Mouse (Mus musculus): Measurements from ENCODE around the gene Prkcq.

Gene Prkcq

GRCm38 (mm10) chr2:11186586-11186985, 14.7 kb downstream of the Prkcq start:
- no peak for DNase-seq (ENCODE audit: low spot score)

GRCm38 (mm10) chr2:11187166-11187565, 15.3 kb downstream of the Prkcq start:
- DNase-seq (ENCODE audit: low spot score) = no peak

GRCm38 (mm10) chr2:11188279-11188678, 16.4 kb downstream of the Prkcq start:
- no peak for DNase-seq (ENCODE audit: low spot score)

- DNase-seq (ENCODE audit: low spot score) = no peak
Observed at GRCm38 (mm10) chr2:11189150-11189767, 17.4 kb downstream of the Prkcq start.

GRCm38 (mm10) chr2:11192281-11193098, 20.6 kb downstream of the Prkcq start:
- DNase-seq (ENCODE audit: low spot score) = no peak

- no peak for DNase-seq (ENCODE audit: low spot score)
Observed at GRCm38 (mm10) chr2:11193099-11193618, 21.3 kb downstream of the Prkcq start.

- DNase-seq (ENCODE audit: low spot score) = no peak
Observed at GRCm38 (mm10) chr2:11194732-11195340, 22.9 kb downstream of the Prkcq start.

GRCm38 (mm10) chr2:11196071-11196470, 24.2 kb downstream of the Prkcq start:
- no peak for DNase-seq (ENCODE audit: low spot score)

GRCm38 (mm10) chr2:11196952-11197559, 25.1 kb downstream of the Prkcq start:
- no peak for DNase-seq (ENCODE audit: low spot score)

GRCm38 (mm10) chr2:11199624-11200023, 27.7 kb downstream of the Prkcq start:
- no peak for DNase-seq (ENCODE audit: low spot score)

GRCm38 (mm10) chr2:11202841-11203240, 30.9 kb downstream of the Prkcq start:
- no peak for DNase-seq (ENCODE audit: low spot score)

- no peak for DNase-seq (ENCODE audit: low spot score)
Observed at GRCm38 (mm10) chr2:11203261-11203660, 31.4 kb downstream of the Prkcq start.

- DNase-seq (ENCODE audit: low spot score) = no peak
Observed at GRCm38 (mm10) chr2:11204232-11204631, 32.3 kb downstream of the Prkcq start.

GRCm38 (mm10) chr2:11204961-11205360, 33.1 kb downstream of the Prkcq start:
- DNase-seq (ENCODE audit: low spot score) = no peak

- DNase-seq (ENCODE audit: low spot score) = no peak
Observed at GRCm38 (mm10) chr2:11205720-11206119, 33.8 kb downstream of the Prkcq start.

- DNase-seq (ENCODE audit: low spot score) = no peak
Observed at GRCm38 (mm10) chr2:11208263-11208662, 36.4 kb downstream of the Prkcq start.

- DNase-seq (ENCODE audit: low spot score) = no peak
Observed at GRCm38 (mm10) chr2:11209335-11209734, 37.4 kb downstream of the Prkcq start.

GRCm38 (mm10) chr2:11210241-11210916, 38.5 kb downstream of the Prkcq start:
- DNase-seq (ENCODE audit: low spot score) = no peak

- DNase-seq (ENCODE audit: low spot score) = no peak
Observed at GRCm38 (mm10) chr2:11211961-11212562, 40.2 kb downstream of the Prkcq start.

- no peak for DNase-seq (ENCODE audit: low spot score)
Observed at GRCm38 (mm10) chr2:11216421-11216820, 44.5 kb downstream of the Prkcq start.

GRCm38 (mm10) chr2:11216847-11217246, 44.9 kb downstream of the Prkcq start:
- no peak for DNase-seq (ENCODE audit: low spot score)

Data from ovary, postnatal 10 days (tissue).